ENCODE assay signal across 10 mouse cellular contexts in the genomic region with DNA sequence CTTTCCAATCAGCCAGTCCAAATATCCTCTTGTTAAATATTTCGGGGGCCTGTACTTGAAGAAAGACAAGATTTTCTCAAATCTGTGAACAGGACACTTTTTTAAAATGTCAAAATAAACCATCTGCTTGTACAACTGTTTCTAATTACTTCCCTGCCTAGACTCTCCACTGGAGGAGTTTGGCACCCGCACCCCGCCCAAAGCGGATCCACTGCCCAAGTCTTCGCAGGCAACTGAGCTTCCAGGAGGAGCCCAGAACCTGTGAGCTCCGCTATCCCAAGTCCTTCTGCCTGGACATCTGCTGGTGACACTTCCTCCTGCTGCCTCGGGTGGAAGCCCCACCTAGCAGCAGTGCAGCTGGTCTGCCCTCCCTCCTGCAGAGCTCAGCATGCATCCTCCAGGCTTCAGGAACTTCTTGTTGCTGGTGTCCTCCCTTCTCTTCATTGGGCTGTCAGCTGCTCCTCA. TPM values are rescaled to one million over a fixed set of nuclear protein-coding genes. Genes with fewer than 3 reads are reported as not detected.
DNase-seq lines count a peak whose midpoint lies in the region; ATAC-seq lines count a peak whose summit lies in the region.
"Had no signal": no experiment of that assay in that cellular context is flagged by ENCODE, and none has a peak within 500 bp of the region (broad histone marks: within the 10 kb centered on the region; RNA-seq: fewer than 3 reads in every experiment).

A gene (plus strand): TSS at position 51 of the 465 bp plus-strand sequence.

- ATAC-seq in limb, embryonic 13.5 days (ENCODE audit: low FRiP score, low read depth) = no peak
- ATAC-seq in erythroblast, adult 5-6 weeks (replicated peaks; ENCODE audit: low FRiP score, poor library complexity, severe bottlenecking) = no peak

- H3K9ac ChIP-seq in limb, embryonic 13.5 days = no peak within 1 kb of the TSS
- H3K9ac ChIP-seq: neural tube, embryonic 12.5 days had no signal

- DNase-seq in 3T3-L1 (ENCODE audit: low read depth, low spot score) = peak; percentile 44
- DNase-seq in cerebellum, adult 8-10 months = peak; percentile 34
- DNase-seq in frontal cortex, adult 2 months (ENCODE audit: extremely low spot score in 1 of 2, low spot score in 1 of 2) = peak; percentile 28 to 45
- peak; percentile 12 for DNase-seq in heart, postnatal 4 days
- DNase-seq in T-cell, adult 2 months (ENCODE audit: low spot score) = no peak
- no peak for DNase-seq in ovary, adult 18-20 months (ENCODE audit: low spot score)

- WGBS in limb, embryonic 13.5 days = 16% methylated on average over 7 of the region's 7 CpGs

- H3K4me3 ChIP-seq in limb, embryonic 13.5 days = no peak within 1 kb of the TSS
- H3K4me3 ChIP-seq: neural tube, embryonic 12.5 days had no signal

- 0 out of 2 replicates have a peak within 1 kb of the TSS, but pooled peaks have one; percentile 2 for H3K4me2 ChIP-seq in limb, embryonic 13.5 days (replicated peaks)

- peaks cover 9% of the 10 kb centered on the region for H3K4me1 ChIP-seq in limb, embryonic 13.5 days

- H3K36me3 ChIP-seq in limb, embryonic 13.5 days = no peaks in the 10 kb centered on the region
- H3K36me3 ChIP-seq: neural tube, embryonic 12.5 days had no signal

- no peaks in the 10 kb centered on the region for H3K9me3 ChIP-seq in limb, embryonic 13.5 days
- H3K9me3 ChIP-seq: neural tube, embryonic 12.5 days had no signal

- H3K27me3 ChIP-seq in limb, embryonic 13.5 days = no peaks in the 10 kb centered on the region
- H3K27me3 ChIP-seq: neural tube, embryonic 12.5 days had no signal

- no peak within 1 kb of the TSS for H3K27ac ChIP-seq in limb, embryonic 13.5 days
- H3K27ac ChIP-seq: neural tube, embryonic 12.5 days had no signal

RNA-seq across cellular contexts. Expression of the gene that starts here (rescaled TPM):
- polyA plus RNA-seq in frontal cortex, adult 2 months (2012; rRNA removed) = 1.1 and 1.8 TPM in 2 replicates
- total RNA-seq in heart, postnatal 4 days (2021) = 1 to 10 TPM; 1.4 to 1.5 TPM
- polyA plus RNA-seq in limb, embryonic 13.5 days (2015; fragmentation: Nextera tagmentation; extraction: Ambion mirVana) = 0.43 and 0.84 TPM in 2 replicates
- total RNA-seq in erythroblast, adult 5-6 weeks (2015; ENCODE audit: low replicate concordance) = not detected in 2 replicates
- not detected in 2 replicates for total RNA-seq in erythroblast, adult 5-6 weeks (2017; ENCODE audit: low replicate concordance)
- total RNA-seq: MEL had no signal

Comparison
In these comparisons a context has a peak if more than half of its experiments do, and no peak if none do; other contexts are left out.
1. DNase-seq: peak in 3T3-L1 (single experiment), cerebellum, adult 8-10 months (single experiment), frontal cortex, adult 2 months (2 of 2) and heart, postnatal 4 days (single experiment); none in T-cell, adult 2 months (single experiment) and ovary, adult 18-20 months (single experiment).